Mouse (Mus musculus) adrenal gland, postnatal 10 days (tissue): ENCODE results near the gene C1qtnf7. TPM values are rescaled to one million over a fixed set of nuclear protein-coding genes. Genes with fewer than 3 reads are reported as not detected.
A peak's percentile ranks its signal among the peaks of the same experiment; 100 is the strongest.

Experiments used
- DNase-seq: peaks from one replicate; pipeline ENCODE4 v3.0.0; 2021; ENCODE audit warnings: mixed read lengths
- total RNA-seq, 2 experiments: library from RNA; stranded (reverse); gene quantifications; 2 replicates each; pipeline ENCODE4 v1.2.3; 2021

Gene C1qtnf7
- total RNA-seq, 2 experiments from 2014 or later = 8.0 to 10.6 TPM

GRCm38 (mm10) chr5:43539168-43539516 lies 23.8 kb downstream of the C1qtnf7 start:
- DNase-seq = no peak

- no peak for DNase-seq
Measured at GRCm38 (mm10) chr5:43539871-43540270, 24.5 kb downstream of the C1qtnf7 start.

- DNase-seq = no peak
Measured at GRCm38 (mm10) chr5:43541492-43541891, 26.2 kb downstream of the C1qtnf7 start.

- DNase-seq = no peak
Measured at GRCm38 (mm10) chr5:43542246-43542845, 27.0 kb downstream of the C1qtnf7 start.

GRCm38 (mm10) chr5:43549951-43550350 lies 34.6 kb downstream of the C1qtnf7 start:
- no peak for DNase-seq

- DNase-seq = no peak
Measured at GRCm38 (mm10) chr5:43550444-43550843, 35.1 kb downstream of the C1qtnf7 start.

- DNase-seq = no peak
Measured at GRCm38 (mm10) chr5:43554871-43555270, 39.5 kb downstream of the C1qtnf7 start.

GRCm38 (mm10) chr5:43555406-43555805 lies 40.1 kb downstream of the C1qtnf7 start:
- DNase-seq = no peak

- no peak for DNase-seq
Measured at GRCm38 (mm10) chr5:43557436-43557835, 42.1 kb downstream of the C1qtnf7 start.

- DNase-seq = no peak
Measured at GRCm38 (mm10) chr5:43561639-43562252, 46.4 kb downstream of the C1qtnf7 start.

GRCm38 (mm10) chr5:43569720-43570359 lies 54.5 kb downstream of the C1qtnf7 start:
- DNase-seq = no peak

GRCm38 (mm10) chr5:43582876-43583275 lies 67.5 kb downstream of the C1qtnf7 start:
- no peak for DNase-seq

GRCm38 (mm10) chr5:43583326-43584120 lies 68.2 kb downstream of the C1qtnf7 start:
- no peak for DNase-seq

GRCm38 (mm10) chr5:43584464-43584863 lies 69.1 kb downstream of the C1qtnf7 start:
- DNase-seq = no peak

- DNase-seq = no peak
Measured at GRCm38 (mm10) chr5:43585406-43586245, 70.3 kb downstream of the C1qtnf7 start.

- no peak for DNase-seq
Measured at GRCm38 (mm10) chr5:43588791-43589439, 73.6 kb downstream of the C1qtnf7 start.

GRCm38 (mm10) chr5:43589440-43589830 lies 74.1 kb downstream of the C1qtnf7 start:
- DNase-seq = no peak

- peak; percentile 14 for DNase-seq
Measured at GRCm38 (mm10) chr5:43590311-43590731, 75.0 kb downstream of the C1qtnf7 start.

- no peak for DNase-seq
Measured at GRCm38 (mm10) chr5:43601601-43602000, 86.3 kb downstream of the C1qtnf7 start.

- no peak for DNase-seq
Measured at GRCm38 (mm10) chr5:43602518-43602917, 87.2 kb downstream of the C1qtnf7 start.

GRCm38 (mm10) chr5:43603559-43603958 lies 88.2 kb downstream of the C1qtnf7 start:
- no peak for DNase-seq
